Mouse (Mus musculus) neural tube, embryonic 13.5 days (tissue): ENCODE data around the gene Hemk1. TPM values are rescaled to one million over a fixed set of nuclear protein-coding genes. Genes with fewer than 3 reads are reported as not detected.

Experiments
- ATAC-seq: fragments of 200-750 bp; cut with Nextera tagmentation; 2 replicates; pipeline ENCODE4 v1.8.0; 2017; ENCODE audit warnings: low read depth, mild to moderate bottlenecking, moderate TSS enrichment, moderate library complexity
- H3K27ac ChIP-seq: fragments of 300-500 bp; sonication (generic); replicated peaks from 2 replicates; pipeline ENCODE4 v1.5.1; 2015; ENCODE audit warnings: moderate library complexity, mild to moderate bottlenecking, inconsistent platforms
- H3K27me3 ChIP-seq: fragments of 300-500 bp; sonication (generic); 2 replicates; pipeline ENCODE4 v1.6.1; 2015; ENCODE audit warnings: mild to moderate bottlenecking, inconsistent platforms
- H3K36me3 ChIP-seq: fragments of 300-500 bp; sonication (generic); 2 replicates; pipeline ENCODE4 v1.6.1; 2015; ENCODE audit warnings: mild to moderate bottlenecking, inconsistent platforms
- H3K4me1 ChIP-seq: fragments of 300-500 bp; sonication (generic); replicated peaks from 2 replicates; pipeline ENCODE4 v1.6.1; 2015; ENCODE audit warnings: inconsistent platforms
- H3K4me2 ChIP-seq: fragments of 300-500 bp; sonication (generic); 2 replicates; pipeline ENCODE4 v1.6.1; 2015; ENCODE audit warnings: inconsistent platforms, mild to moderate bottlenecking, moderate library complexity
- H3K4me3 ChIP-seq: fragments of 300-500 bp; sonication (generic); 2 replicates; pipeline ENCODE4 v1.5.1; 2015; ENCODE audit warnings: mild to moderate bottlenecking, inconsistent platforms
- H3K9ac ChIP-seq: fragments of 300-500 bp; sonication (generic); 2 replicates; pipeline ENCODE4 v1.6.1; 2015; ENCODE audit warnings: moderate library complexity, mild to moderate bottlenecking, inconsistent platforms
- H3K9me3 ChIP-seq: fragments of 300-500 bp; sonication (generic); 2 replicates; pipeline ENCODE4 v1.6.1; 2016; ENCODE audit warnings: inconsistent platforms
- WGBS: fragments of 180-500 bp; shearing (Covaris S2); methylation state at CpG from one replicate; pipeline ENCODE4 v1.1.7; 2015; 5-methylcytosine and 5-hydroxymethylcytosine counted together
- polyA plus RNA-seq: library from polyadenylated mRNA; unstranded; fragments of >200 nt; fragmentation: Nextera tagmentation; extraction: Ambion mirVana; gene quantifications from 2 replicates; pipeline ENCODE4 v1.2.1, GENCODE M21; 2015

The Hemk1 gene
- polyA plus RNA-seq, 1 experiment from 2014 or later, result 15.0 TPM

DNA sequence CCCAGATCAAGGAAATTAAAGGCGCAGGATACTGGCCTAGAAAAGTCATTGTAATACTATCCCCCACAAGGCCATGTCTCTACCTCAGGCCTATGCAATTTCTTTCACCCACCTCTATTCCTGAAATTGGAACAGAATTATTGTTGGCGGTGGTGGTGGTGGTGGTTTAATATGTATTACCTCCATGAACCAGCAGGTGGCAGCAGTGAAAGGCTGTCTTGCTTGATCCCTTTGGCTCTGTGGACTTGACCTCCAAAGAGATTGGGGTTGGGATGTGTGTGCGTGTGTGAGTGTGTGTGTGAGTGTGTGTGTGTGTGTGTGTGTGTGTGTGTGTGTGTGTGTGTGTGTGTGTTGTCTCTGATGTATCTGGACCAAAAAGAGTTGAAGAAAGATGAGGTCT lies 28.5 kb upstream of the Hemk1 start:
- H3K36me3 ChIP-seq, result no peaks in the 10 kb centered on the region
- H3K9ac ChIP-seq, result no peak overlapping the region
- H3K27me3 ChIP-seq, result peaks cover 18% of the 10 kb centered on the region
- H3K4me1 ChIP-seq, result peaks cover 21% of the 10 kb centered on the region
- H3K27ac ChIP-seq, result no peak overlapping the region
- H3K9me3 ChIP-seq, result no peaks in the 10 kb centered on the region
- WGBS, result 11% methylated on average over 3 of the region's 3 CpGs
- no peak overlapping the region for H3K4me2 ChIP-seq
- ATAC-seq, result no peak
- H3K4me3 ChIP-seq, result no peak overlapping the region

DNA sequence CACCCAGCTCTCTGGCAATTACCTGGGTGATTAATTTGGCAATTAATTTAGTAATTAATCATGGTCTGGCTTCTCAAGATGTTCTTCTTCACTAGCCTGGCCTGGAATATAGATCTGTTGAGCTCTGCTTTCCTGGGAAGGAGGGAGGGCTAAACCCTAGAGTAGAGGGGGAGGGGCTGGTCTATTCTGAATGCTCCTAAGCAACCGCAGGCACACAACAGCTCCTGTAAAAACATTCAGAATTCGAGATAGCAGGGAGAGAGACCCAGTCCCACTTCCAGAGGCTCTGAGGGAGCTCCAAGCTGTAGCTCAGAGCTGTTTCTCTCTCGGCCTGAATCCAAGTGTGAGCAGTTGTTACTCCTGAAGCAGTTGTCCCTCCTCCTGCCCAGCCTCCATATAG lies 22.8 kb upstream of the Hemk1 start:
- 0 out of 2 replicates have a peak overlapping the region, but pooled peaks have one; percentile 23 for H3K27ac ChIP-seq
- H3K4me2 ChIP-seq, result no peak overlapping the region
- WGBS, result 12% methylated on average over 3 of the region's 3 CpGs
- H3K4me1 ChIP-seq, result peaks cover 14% of the 10 kb centered on the region; the same call in 1 of the 2 replicates
- H3K9me3 ChIP-seq, result no peaks in the 10 kb centered on the region
- no peak for ATAC-seq
- no peaks in the 10 kb centered on the region for H3K36me3 ChIP-seq
- H3K9ac ChIP-seq, result no peak overlapping the region
- H3K27me3 ChIP-seq, result peaks cover 14% of the 10 kb centered on the region
- H3K4me3 ChIP-seq, result no peak overlapping the region

DNA sequence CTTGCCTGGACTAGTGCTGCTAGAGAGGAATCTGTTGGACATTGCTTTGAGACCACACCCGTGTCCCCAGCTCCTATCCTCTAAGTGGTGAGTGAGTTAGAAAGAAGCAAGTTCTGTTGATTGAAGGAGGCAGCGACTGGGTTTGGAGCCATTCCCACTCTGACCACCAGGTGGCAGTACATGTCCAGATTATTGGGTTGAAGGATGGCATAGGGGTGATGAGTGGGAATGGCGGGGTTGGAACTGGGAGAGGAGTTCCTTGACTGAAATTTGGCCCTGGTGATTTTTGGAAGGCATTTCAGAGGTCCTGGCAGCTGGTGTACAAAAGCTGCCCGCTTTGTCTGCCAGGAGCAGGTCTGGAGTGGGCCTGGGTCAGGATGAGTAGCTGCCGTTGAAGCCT lies 19.5 kb upstream of the Hemk1 start:
- 0 out of 2 replicates have a peak, but pooled peaks cover 14% of the 10 kb centered on the region for H3K27me3 ChIP-seq
- H3K4me2 ChIP-seq, result no peak overlapping the region
- no peak overlapping the region for H3K27ac ChIP-seq
- no peak overlapping the region for H3K4me3 ChIP-seq
- H3K9ac ChIP-seq, result no peak overlapping the region
- H3K4me1 ChIP-seq, result peaks cover 14% of the 10 kb centered on the region; the same call in 1 of the 2 replicates
- no peaks in the 10 kb centered on the region for H3K36me3 ChIP-seq
- H3K9me3 ChIP-seq, result no peaks in the 10 kb centered on the region
- no peak for ATAC-seq
- 19% methylated on average over 5 of the region's 5 CpGs for WGBS

DNA sequence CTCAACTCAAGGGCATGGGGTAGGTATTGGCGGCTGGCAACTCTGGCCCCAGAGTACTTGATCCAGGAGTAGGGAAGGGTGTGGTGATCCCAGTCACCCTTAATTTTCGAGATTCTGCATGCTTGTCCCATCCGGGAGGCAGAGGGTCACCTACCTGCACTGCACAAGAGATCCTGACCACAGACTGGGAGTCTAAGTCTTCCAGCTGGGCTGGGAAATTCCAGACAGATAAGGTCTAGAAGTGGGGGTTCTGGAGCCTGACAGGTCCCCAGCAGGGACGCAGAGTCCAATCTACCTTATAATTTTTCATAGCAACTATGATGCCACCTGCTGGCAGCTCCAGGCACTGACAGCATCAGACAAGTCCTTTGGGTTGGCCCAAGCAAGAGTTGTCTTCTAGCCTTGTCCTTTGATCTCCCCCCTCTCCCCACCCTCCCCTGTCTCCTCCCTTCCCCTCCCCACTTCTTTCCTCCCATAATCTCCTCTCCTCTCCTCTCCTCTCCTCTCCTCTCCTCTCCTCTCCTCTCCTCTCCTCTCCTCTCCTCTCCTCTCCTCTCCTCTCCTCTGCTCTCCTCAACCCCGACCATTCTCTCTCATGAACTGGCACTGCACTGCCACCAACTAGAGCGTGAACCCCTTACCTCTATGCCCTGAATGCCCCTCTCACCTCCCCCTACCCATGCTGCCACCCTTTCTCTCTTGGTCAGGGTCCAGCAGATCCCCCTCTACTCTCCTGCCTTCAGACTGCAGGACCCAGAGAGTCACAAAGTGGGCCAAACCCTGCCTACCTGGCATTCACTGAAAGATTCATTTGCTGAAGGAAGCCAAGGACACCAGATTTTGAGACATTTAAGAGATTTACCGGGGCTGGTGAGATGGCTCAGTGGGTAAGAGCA lies 18.0 kb upstream of the Hemk1 start:
- no peak for ATAC-seq
- H3K27me3 ChIP-seq, result peaks cover 17% of the 10 kb centered on the region; the same call in 1 of the 2 replicates
- 54% methylated on average over 7 of the region's 7 CpGs for WGBS

DNA sequence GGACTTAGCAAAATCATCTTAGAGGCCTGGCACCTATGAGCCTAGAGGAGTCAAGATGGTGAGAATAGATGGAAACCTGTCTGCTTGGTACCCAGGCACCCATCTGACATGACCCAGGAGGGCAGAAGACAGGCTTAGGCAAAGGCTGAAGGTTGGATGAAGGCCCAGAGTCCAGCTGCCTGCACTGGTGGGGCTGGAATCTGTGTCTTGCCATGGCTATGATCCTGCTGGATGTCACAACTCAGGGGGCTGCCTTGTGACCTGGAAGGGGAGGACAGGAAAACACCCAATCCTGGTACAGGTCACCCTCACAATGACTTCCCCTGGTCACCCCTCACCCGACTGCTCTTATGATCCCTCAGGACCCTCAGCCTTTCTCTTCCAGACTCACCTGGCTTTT lies 16.7 kb upstream of the Hemk1 start:
- H3K4me2 ChIP-seq, result no peak overlapping the region
- H3K27me3 ChIP-seq, result peaks cover 17% of the 10 kb centered on the region; the same call in 1 of the 2 replicates
- WGBS, result 91% methylated on average over 1 of the region's 1 CpGs
- H3K36me3 ChIP-seq, result no peaks in the 10 kb centered on the region
- H3K4me1 ChIP-seq, result no peaks in the 10 kb centered on the region
- no peak overlapping the region for H3K9ac ChIP-seq
- H3K27ac ChIP-seq, result no peak overlapping the region
- ATAC-seq, result no peak
- H3K4me3 ChIP-seq, result no peak overlapping the region
- no peaks in the 10 kb centered on the region for H3K9me3 ChIP-seq

More for the DNA sequence above, 18.0 kb upstream of the Hemk1 start:
- Histone ChIP-seq H3K9ac (no peak overlapping the region), H3K4me2 (no peak overlapping the region), H3K4me1 (peaks cover 7% of the 10 kb centered on the region; the same call in 1 of the 2 replicates), H3K36me3 (no peaks in the 10 kb centered on the region), H3K4me3 (no peak overlapping the region), H3K9me3 (no peaks in the 10 kb centered on the region), H3K27ac (no peak overlapping the region)

DNA sequence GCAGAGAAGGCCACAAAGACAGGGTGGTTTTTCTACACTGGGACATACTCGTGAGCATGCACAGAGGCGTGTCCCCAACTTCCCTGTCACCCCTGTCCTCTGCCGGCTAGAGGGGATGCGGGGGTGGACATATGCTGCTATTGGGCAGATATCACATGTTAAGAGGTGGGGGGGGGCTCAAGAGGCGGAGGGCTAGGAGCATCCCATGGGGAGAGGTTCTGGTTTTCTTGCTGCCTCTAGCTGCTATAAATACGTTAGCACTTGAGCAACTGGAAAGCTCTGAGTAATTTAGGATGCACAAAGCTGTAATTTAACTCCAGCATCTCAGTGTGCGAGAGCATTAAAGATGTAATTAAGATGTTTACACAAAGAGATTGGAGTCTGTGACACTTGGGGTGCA lies 11.2 kb upstream of the Hemk1 start:
- ATAC-seq, result no peak
- H3K4me2 ChIP-seq, result no peak overlapping the region
- H3K9me3 ChIP-seq, result no peaks in the 10 kb centered on the region
- H3K36me3 ChIP-seq, result peaks cover 5% of the 10 kb centered on the region; the same call in 1 of the 2 replicates
- H3K27ac ChIP-seq, result no peak overlapping the region; the same call in 1 of the 2 replicates
- H3K4me3 ChIP-seq, result no peak overlapping the region
- H3K9ac ChIP-seq, result no peak overlapping the region
- 43% methylated on average over 7 of the region's 7 CpGs for WGBS
- peaks cover 2% of the 10 kb centered on the region; the same call in 1 of the 2 replicates for H3K27me3 ChIP-seq
- H3K4me1 ChIP-seq, result peaks cover 7% of the 10 kb centered on the region; the same call in 1 of the 2 replicates

DNA sequence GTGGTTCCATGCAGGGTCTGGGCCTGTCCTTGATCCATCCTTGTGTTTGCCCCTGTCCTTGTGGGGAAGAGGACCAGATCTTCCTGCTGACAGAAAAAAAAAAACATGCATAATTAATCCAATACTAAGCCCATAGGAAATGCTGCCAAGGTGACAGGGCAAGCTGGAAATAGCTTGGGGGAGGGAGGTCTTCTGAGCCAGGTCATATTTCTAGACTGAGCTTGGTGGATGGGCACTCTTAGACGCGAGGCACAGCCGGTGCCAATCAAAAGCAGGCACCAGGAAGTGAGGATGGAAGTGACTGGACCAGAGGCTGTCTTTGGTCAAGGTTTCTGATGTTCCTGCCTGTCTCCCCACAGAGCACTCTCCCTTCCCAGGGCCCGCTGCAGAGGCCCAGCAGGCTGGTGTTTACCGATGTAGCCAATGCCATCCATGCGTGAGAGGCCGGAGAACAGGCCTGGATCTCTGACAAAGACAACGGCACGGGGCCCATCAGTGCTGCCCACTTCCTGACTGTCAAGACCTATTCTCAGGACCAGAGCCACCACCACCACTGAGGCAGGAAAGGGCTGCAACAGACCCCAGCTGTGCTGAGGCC lies 9.5 kb upstream of the Hemk1 start:
- Histone ChIP-seq H3K36me3 (peaks cover 5% of the 10 kb centered on the region; the same call in 1 of the 2 replicates), H3K4me2 (no peak overlapping the region), H3K4me3 (no peak overlapping the region), H3K4me1 (peaks cover 12% of the 10 kb centered on the region; the same call in 1 of the 2 replicates), H3K27ac (no peak overlapping the region), H3K27me3 (peaks cover 2% of the 10 kb centered on the region; the same call in 1 of the 2 replicates), H3K9me3 (no peaks in the 10 kb centered on the region), H3K9ac (no peak overlapping the region)
- ATAC-seq, result no peak
- WGBS, result 80% methylated on average over 9 of the region's 9 CpGs

DNA sequence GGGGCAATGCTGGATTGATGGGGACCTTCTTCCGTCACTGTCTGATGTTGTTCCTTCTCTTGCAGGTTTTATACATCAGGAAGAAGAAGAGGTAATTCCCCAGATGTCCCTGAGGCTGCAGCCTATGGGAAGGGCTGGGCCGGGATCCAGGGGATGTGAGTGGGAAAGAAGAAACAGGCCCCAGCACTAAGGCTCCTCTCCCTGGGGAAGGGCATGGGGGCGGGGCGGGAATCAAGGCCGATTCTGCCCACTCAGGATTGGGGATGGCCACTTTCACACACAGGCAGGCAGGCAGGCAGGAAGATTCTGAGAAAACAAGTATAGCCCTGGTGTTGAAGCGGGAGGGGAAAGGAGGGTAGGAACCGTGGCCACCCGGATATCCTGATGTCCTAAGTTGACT lies 7.9 kb upstream of the Hemk1 start:
- H3K9ac ChIP-seq, result no peak overlapping the region
- no peak overlapping the region for H3K27ac ChIP-seq
- H3K4me1 ChIP-seq, result peaks cover 20% of the 10 kb centered on the region
- peaks cover 5% of the 10 kb centered on the region; the same call in 1 of the 2 replicates for H3K36me3 ChIP-seq
- no peak for ATAC-seq
- 86% methylated on average over 8 of the region's 8 CpGs for WGBS
- H3K27me3 ChIP-seq, result no peaks in the 10 kb centered on the region
- no peaks in the 10 kb centered on the region for H3K9me3 ChIP-seq
- H3K4me2 ChIP-seq, result no peak overlapping the region
- no peak overlapping the region for H3K4me3 ChIP-seq

DNA sequence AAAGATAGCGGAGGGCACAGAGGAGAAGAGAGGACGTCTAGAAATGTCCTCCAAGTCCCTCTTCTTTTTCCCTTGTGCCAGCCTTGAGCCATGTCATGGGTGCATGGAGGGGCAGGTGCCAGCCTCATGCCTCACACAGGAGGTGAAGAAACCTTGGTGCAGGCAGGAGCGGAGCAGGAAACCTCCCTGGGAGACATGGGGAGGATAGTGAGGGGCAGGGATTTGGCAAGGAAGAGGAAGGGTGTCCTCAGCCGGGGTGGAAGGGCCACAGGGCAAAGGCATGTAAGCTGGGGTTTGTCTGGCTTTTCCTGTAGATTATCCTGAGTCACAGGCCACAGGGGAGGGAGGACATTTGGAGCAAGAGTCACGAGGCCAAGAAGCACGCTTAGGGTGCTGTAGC lies 5.9 kb upstream of the Hemk1 start:
- peaks cover 5% of the 10 kb centered on the region; the same call in 1 of the 2 replicates for H3K36me3 ChIP-seq
- no peak overlapping the region for H3K9ac ChIP-seq
- H3K27me3 ChIP-seq, result no peaks in the 10 kb centered on the region
- no peak overlapping the region for H3K4me3 ChIP-seq
- ATAC-seq, result no peak
- H3K27ac ChIP-seq, result no peak overlapping the region
- 74% methylated on average over 6 of the region's 6 CpGs for WGBS
- no peaks in the 10 kb centered on the region for H3K9me3 ChIP-seq
- H3K4me1 ChIP-seq, result peaks cover 30% of the 10 kb centered on the region
- no peak overlapping the region for H3K4me2 ChIP-seq

DNA sequence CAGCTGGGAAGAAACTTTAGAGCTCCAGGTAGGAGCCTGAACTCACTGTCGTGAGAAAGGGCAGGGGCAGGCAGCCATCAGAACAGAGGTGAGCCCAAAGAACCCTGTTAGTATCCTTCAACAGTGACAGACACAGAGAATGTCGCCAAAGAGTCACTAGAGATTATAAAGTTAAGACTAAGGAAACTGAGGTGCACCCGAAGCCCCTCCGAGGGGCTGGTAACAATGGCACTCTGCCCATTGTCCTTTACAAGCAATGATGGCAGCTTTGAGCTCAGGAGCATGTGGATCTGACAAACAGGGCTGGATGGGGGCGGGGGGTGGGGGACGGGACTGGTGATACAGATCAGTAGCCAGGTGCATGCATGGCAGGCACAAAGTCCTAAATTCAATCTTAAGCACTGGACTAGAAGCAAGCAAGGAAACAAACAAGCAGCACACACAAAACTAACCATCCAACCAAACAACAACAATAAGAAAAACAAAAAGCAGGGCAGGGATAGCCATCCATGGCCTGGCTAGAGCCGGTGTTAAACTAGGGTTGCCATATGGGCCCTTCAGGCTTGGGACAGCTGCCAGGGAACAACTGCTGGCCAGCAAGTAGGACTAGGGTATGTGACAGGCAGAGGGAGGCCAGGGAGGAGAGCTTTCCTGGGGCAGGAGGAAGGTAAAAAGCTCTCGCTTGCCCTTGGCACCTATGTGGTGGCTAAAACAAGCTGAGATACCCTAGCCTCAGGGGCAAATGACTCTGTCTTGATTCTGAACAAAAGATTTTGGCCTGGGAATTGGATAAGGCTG lies 5.2 kb upstream of the Hemk1 start:
- Histone ChIP-seq H3K36me3 (peaks cover 5% of the 10 kb centered on the region; the same call in 1 of the 2 replicates), H3K9ac (peak overlapping the region; percentile 18; the same call in 1 of the 2 replicates), H3K4me3 (no peak overlapping the region), H3K9me3 (no peaks in the 10 kb centered on the region), H3K4me1 (peaks cover 35% of the 10 kb centered on the region), H3K4me2 (no peak overlapping the region), H3K27me3 (no peaks in the 10 kb centered on the region), H3K27ac (no peak overlapping the region)
- ATAC-seq, result no peak
- WGBS, result 69% methylated on average over 8 of the region's 8 CpGs

DNA sequence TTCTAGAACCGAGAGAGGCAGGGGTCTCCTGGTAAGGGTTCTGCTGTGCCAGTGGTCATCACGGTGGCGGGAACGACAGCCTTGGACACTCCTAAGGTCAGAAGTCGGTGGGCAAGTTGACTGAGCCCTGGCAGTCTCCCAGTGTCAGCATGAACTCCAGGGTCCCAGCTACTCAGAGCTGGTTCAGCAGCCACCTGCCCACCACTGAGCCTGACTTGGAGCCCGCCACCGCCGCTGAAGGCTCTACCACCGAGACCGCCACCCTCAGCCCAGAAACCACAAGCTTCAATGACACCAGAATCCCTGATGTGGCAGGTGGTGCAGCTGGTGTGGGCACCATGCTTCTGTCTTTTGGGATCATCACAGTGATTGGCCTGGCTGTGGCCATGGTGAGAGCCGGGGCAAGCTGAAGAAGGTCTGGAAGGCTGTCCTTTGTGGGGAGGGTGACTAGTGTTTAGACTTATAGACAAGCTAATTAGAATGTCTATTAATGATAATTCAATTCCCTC lies 4.1 kb upstream of the Hemk1 start:
- H3K4me2 ChIP-seq, result no peak overlapping the region
- H3K9me3 ChIP-seq, result no peaks in the 10 kb centered on the region
- H3K4me3 ChIP-seq, result no peak overlapping the region
- no peaks in the 10 kb centered on the region for H3K27me3 ChIP-seq
- H3K9ac ChIP-seq, result 0 out of 2 replicates have a peak overlapping the region, but pooled peaks have one; percentile 3
- WGBS, result 89% methylated on average over 11 of the region's 11 CpGs
- ATAC-seq, result no peak
- peaks cover 42% of the 10 kb centered on the region for H3K4me1 ChIP-seq
- H3K27ac ChIP-seq, result no peak overlapping the region
- H3K36me3 ChIP-seq, result no peaks in the 10 kb centered on the region
